Mouse (Mus musculus) embryonic fibroblast, embryonic 13.5 days (primary cell): ENCODE measurements around the gene Fermt2.

ENCODE experiments used
- CTCF ChIP-seq: IDR thresholded peaks from 2 replicates; pipeline ENCODE4 v1.5.1; 2011; ENCODE audit warnings: mild to moderate bottlenecking, control low read depth, low read length, moderate library complexity, borderline replicate concordance; ENCODE audit not compliant: insufficient read depth
- POLR2A ChIP-seq: IDR thresholded peaks from 2 replicates; pipeline ENCODE4 v1.6.1; 2011; ENCODE audit warnings: low read depth, mild to moderate bottlenecking, control low read depth, low read length, moderate library complexity

DNA sequence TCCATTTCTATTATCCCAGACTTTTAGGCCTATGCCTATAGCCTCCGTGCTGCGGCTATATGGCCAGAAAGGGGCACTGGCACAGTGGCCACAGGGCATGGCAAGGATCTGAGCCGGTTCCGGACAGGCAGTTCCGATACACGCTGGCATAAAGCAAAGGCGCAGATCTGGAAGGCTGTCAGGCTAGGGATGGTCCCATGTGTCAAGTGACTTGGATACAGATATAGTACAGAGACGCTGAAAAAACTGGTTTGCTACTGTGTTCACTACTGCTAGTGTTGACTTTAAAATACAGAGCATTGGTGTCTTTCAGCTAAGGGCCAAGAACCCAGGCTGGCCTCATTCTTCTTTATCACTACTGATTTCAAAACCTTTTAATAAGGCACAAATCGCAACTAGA lies 72.9 kb downstream of the Fermt2 start:
- TF ChIP-seq CTCF (no peak), POLR2A (no peak)
